Mouse (Mus musculus) forebrain, embryonic 11.5 days (tissue): Measurements from ENCODE around the gene Smim7. TPM values are rescaled to one million over a fixed set of nuclear protein-coding genes. Genes with fewer than 3 reads are reported as not detected.
A peak's percentile ranks its signal among the peaks of the same experiment; 100 is the strongest.

Source experiments
- ATAC-seq: fragments of 200-750 bp; cut with Nextera tagmentation; replicated peaks from 2 replicates; pipeline ENCODE4 v1.8.0; 2017; ENCODE audit warnings: moderate TSS enrichment; ENCODE audit not compliant: low FRiP score
- DNase-seq: peaks from one replicate; pipeline ENCODE4 v3.0.0-alpha.2; 2017; ENCODE audit warnings: low spot score
- H3K27ac ChIP-seq: fragments of 300-500 bp; sonication (generic); 2 replicates; pipeline ENCODE4 v1.5.1; 2014; ENCODE audit warnings: low read depth, low read length
- H3K27me3 ChIP-seq: fragments of 300-500 bp; sonication (generic); 2 replicates; pipeline ENCODE4 v1.6.1; 2014; ENCODE audit warnings: mild to moderate bottlenecking, low read length, mixed read lengths; ENCODE audit not compliant: control insufficient read depth, insufficient read depth
- H3K36me3 ChIP-seq: fragments of 300-500 bp; sonication (generic); 2 replicates; pipeline ENCODE4 v1.6.1; 2014; ENCODE audit warnings: mild to moderate bottlenecking, low read length, moderate library complexity, mixed read lengths; ENCODE audit not compliant: control insufficient read depth, insufficient read depth
- H3K4me1 ChIP-seq: fragments of 300-500 bp; sonication (generic); replicated peaks from 2 replicates; pipeline ENCODE4 v1.6.1; 2014; ENCODE audit warnings: low read length, mixed read lengths; ENCODE audit not compliant: control insufficient read depth, insufficient read depth
- H3K4me2 ChIP-seq: fragments of 300-500 bp; sonication (generic); 2 replicates; pipeline ENCODE4 v1.6.1; 2014; ENCODE audit warnings: low read depth, mild to moderate bottlenecking, low read length, moderate library complexity, mixed read lengths; ENCODE audit not compliant: severe bottlenecking
- H3K4me3 ChIP-seq: fragments of 300-500 bp; sonication (generic); 2 replicates; pipeline ENCODE4 v1.5.1; 2014; ENCODE audit warnings: low read depth, low read length
- H3K9ac ChIP-seq: fragments of 300-500 bp; sonication (generic); 2 replicates; pipeline ENCODE4 v1.6.1; 2014; ENCODE audit warnings: low read length
- H3K9me3 ChIP-seq: fragments of 300-500 bp; sonication (generic); 2 replicates; pipeline ENCODE4 v1.6.1; 2016; ENCODE audit warnings: low read length, mixed read lengths; ENCODE audit not compliant: control insufficient read depth
- WGBS: fragments of 180-500 bp; shearing (Covaris S2); extraction: QIAGEN DNeasy Blood & Tissue Kit; methylation state at CpG from one replicate; pipeline ENCODE4 v1.1.7; 2014; 5-methylcytosine and 5-hydroxymethylcytosine counted together
- polyA plus RNA-seq: library from polyadenylated mRNA; unstranded; fragments of >200 nt; fragmentation: Nextera tagmentation; extraction: Ambion mirVana; gene quantifications from 2 replicates; pipeline ENCODE4 v1.2.1, GENCODE M21; 2014

Gene Smim7
- polyA plus RNA-seq, 1 experiment from 2014 or later, result 117 TPM

DNA sequence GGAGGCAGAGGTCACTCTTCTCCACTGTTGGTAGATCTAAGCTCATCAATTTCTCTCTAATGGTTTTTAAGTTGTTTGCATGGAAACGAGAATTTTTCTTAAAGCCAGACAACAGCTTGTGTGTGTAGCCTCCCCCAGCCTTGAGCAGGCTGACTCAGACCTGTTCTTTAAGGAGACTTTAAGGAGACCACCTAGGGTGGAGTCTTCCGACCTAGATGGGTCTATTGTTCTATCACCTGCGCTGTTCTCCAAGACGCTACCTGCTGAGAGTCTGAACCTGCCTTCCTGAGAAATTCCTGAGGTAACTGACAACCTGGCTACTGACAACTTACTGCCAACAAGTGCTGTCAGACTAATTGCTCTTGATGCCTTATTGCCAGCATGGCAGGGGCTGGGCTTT is 15.1 kb downstream of the Smim7 start:
- no peaks in the 10 kb centered on the region for H3K36me3 ChIP-seq
- ATAC-seq (no peak), DNase-seq (no peak)
- no peaks in the 10 kb centered on the region for H3K27me3 ChIP-seq
- no peak overlapping the region for H3K4me2 ChIP-seq
- WGBS, result 39% methylated on average over 4 of the region's 4 CpGs
- no peak overlapping the region for H3K9ac ChIP-seq
- H3K4me3 ChIP-seq, result no peak overlapping the region
- H3K9me3 ChIP-seq, result no peaks in the 10 kb centered on the region
- no peak overlapping the region for H3K27ac ChIP-seq
- no peaks in the 10 kb centered on the region for H3K4me1 ChIP-seq

DNA sequence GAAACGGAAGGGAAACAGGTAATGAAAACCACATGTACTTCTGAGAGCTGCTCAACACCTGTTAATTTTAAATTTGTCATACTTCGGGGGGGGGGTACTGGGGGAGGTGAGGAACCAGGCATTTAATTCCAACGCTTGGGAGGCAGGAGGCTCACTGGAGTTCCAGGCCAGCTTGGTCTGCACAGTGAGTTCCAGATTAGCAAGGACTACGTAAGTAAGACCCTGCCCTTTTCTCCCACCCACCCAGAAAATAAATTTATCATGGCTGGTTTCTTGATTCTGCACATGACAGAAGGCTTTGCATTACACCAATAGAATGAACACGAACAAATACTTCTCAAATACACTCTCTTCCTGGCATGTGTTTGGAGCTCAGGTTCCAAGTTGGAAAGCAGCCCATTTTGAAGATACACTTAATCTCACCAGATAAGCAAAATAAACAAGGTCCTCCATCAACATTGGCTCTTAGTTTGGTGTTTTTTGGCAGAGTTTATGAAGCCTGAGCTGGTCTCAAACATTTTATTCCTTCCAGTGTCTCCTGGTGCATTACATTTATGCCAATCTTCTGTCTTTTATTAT is 21.5 kb downstream of the Smim7 start:
- Histone ChIP-seq H3K36me3 (peaks cover 2% of the 10 kb centered on the region; the same call in 1 of the 2 replicates), H3K27ac (no peak overlapping the region), H3K4me2 (peak overlapping the region; percentile 76), H3K4me1 (peaks cover 6% of the 10 kb centered on the region; the same call in 1 of the 2 replicates), H3K9ac (peak overlapping the region; percentile 68), H3K4me3 (peak overlapping the region; percentile 94), H3K27me3 (no peaks in the 10 kb centered on the region), H3K9me3 (no peaks in the 10 kb centered on the region)
- 27% methylated on average over 5 of the region's 5 CpGs for WGBS
- ATAC-seq (no peak), DNase-seq (no peak)

DNA sequence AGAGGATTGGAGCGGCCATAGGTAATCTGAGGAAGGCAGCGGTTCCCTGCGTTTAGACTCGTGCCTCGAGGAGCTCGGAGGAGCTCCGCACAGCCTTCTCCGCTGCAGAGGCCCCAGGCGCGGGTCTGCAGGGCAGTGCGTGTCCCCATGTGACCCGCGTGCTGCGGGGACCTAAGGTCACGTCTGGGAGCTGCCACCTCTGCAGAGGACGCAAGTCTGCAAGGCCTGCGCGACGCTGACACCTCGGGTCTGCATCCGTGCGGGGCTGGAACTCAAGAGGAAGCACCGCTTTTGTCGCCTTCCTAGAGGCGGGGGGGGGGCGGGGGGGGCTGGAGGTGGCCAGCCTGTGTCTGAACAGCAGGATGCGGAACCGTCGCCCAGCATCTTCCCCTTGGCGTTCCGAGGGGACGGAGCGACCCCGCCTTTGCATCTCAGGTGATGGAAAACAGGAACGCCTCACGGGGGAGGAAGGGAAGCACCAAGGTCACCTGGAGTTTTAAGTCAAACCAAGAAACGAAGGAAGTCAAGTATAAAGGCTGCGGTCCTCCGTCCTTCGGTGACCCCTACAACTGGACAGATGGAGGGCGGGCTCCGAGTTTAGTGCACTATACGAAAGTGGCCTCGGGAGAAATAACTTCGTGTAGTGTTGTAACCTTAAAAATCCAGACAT is 22.1 kb downstream of the Smim7 start:
- H3K4me1 ChIP-seq, result peaks cover 6% of the 10 kb centered on the region; the same call in 1 of the 2 replicates
- peak overlapping the region; percentile 76 for H3K4me2 ChIP-seq
- DNase-seq, result peak; percentile 79
- ATAC-seq, result peak; percentile 79
- H3K9ac ChIP-seq, result peak overlapping the region; percentile 68
- H3K9me3 ChIP-seq, result no peaks in the 10 kb centered on the region
- H3K27ac ChIP-seq, result peak overlapping the region; percentile 72
- WGBS, result under 1% methylated on average over 45 of the region's 45 CpGs
- H3K4me3 ChIP-seq, result peak overlapping the region; percentile 94
- H3K27me3 ChIP-seq, result no peaks in the 10 kb centered on the region
- H3K36me3 ChIP-seq, result peaks cover 2% of the 10 kb centered on the region; the same call in 1 of the 2 replicates

DNA sequence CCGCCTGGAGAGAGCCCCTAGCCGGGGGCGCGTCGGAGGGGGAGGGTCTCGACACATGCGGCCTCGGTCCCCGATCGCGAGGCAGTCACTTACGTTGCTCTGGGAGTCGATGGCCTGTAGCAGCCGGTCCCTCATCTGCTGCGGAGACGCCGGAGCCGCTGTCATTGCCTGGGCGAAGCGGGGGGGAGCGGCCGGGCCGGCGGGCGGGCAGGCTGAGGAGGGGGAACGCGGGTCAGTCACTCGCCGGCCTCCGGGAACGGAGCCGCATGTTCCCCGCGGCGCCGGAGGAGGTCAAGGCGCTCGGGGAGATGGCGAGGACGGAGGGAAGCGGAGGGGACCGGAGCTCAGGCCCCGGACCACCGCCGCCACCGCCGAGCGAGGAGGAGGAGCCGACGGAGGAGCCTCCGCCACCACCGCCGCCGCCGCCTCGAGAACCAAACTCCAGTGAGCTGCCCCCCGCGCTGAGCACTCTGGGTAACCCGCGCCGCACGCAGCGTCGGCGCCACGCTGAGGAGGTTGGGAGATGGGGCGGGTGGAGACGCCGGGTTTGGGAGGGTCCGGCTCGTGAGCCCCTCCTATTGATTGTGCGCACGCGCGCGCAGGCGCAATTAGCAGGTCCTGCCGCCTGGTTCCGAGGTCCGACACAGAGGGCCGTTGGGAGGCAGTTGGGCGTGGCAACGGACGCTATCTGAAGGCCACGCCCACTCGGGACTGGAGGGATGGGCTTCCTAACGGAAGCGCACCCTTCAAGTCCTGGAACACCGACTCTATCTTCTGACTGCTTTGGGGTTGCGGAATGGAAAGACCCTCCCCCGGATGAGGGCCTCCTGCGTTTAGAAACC is 22.9 kb downstream of the Smim7 start, which contains the start of gene Med26:
Gene Med26 (minus strand): TSS at position 469 of the 842 bp plus-strand sequence.
- peak; percentile 98 for DNase-seq
- Histone ChIP-seq H3K4me1 (peaks cover 6% of the 10 kb centered on the region; the same call in 1 of the 2 replicates), H3K36me3 (peaks cover 2% of the 10 kb centered on the region; the same call in 1 of the 2 replicates), H3K4me3 (peak within 1 kb of the TSS; percentile 94), H3K27ac (peak within 1 kb of the TSS; percentile 72), H3K27me3 (no peaks in the 10 kb centered on the region), H3K9ac (peak within 1 kb of the TSS; percentile 94), H3K9me3 (no peaks in the 10 kb centered on the region), H3K4me2 (peak within 1 kb of the TSS; percentile 76)
- WGBS, result under 1% methylated on average over 88 of the region's 92 CpGs
- peak; percentile 97 for ATAC-seq

DNA sequence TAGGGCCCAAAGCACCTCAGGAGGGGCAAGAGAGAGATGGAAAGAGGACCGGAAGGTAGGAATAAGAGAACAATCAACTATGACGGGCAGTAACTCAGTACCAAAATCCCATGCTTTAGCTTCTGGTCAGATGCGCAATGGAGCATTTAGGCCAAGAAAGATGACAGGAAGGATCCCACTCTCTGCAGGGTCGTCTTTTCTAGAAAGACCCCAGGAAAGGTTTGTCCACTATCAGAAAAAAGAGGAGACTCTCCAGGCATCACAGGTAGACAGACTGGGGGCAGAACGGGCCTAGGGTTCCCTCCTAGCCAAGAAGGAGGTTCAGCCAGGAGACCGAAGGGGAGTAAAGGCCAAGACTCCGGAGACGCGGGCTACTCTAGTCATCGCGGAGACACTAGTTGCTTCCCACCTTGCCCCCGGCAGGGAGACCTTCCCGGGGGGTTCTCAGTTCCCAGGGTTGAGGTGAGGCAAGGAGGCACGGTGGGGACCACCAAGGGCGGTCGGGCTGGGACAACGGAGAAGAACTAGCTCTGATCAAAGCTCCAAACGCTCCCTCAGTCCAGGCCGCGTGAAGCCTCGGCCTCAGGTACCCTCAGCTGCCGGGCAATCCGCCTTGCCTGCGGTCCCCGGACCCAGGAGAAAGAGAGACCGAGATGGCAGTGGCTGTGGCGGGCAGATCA is 23.6 kb downstream of the Smim7 start:
- H3K9me3 ChIP-seq, result no peaks in the 10 kb centered on the region
- peak overlapping the region; percentile 94 for H3K4me3 ChIP-seq
- no peaks in the 10 kb centered on the region for H3K27me3 ChIP-seq
- peak overlapping the region; percentile 94 for H3K9ac ChIP-seq
- ATAC-seq (no peak; the same call in 1 of the 2 replicates), DNase-seq (no peak)
- H3K4me1 ChIP-seq, result peaks cover 6% of the 10 kb centered on the region; the same call in 1 of the 2 replicates
- H3K36me3 ChIP-seq, result peaks cover 2% of the 10 kb centered on the region; the same call in 1 of the 2 replicates
- peak overlapping the region; percentile 66; the same call in 1 of the 2 replicates for H3K27ac ChIP-seq
- H3K4me2 ChIP-seq, result peak overlapping the region; percentile 76
- WGBS, result 2% methylated on average over 26 of the region's 27 CpGs

DNA sequence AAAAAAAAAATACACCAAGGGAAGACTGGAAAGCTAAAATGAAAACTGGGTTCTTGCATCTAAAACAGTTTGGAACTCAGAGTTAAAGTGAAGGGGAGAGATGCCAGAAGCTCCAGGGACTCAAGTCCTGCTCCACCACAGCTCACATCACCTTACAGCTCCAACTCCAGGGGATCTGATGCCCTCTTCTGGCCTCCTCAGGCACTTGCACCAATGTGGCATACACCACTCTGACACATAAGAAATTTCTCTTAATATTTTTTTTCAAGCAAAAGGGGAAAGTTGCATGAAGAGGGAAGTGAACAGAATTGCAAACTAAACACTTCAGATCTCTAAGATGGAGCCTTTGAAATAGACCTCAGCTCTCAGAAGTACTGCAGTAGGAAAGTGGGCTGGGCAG is 31.7 kb downstream of the Smim7 start:
- Histone ChIP-seq H3K36me3 (no peaks in the 10 kb centered on the region), H3K4me3 (no peak overlapping the region), H3K27ac (no peak overlapping the region), H3K4me1 (no peaks in the 10 kb centered on the region), H3K27me3 (no peaks in the 10 kb centered on the region), H3K9me3 (no peaks in the 10 kb centered on the region), H3K4me2 (no peak overlapping the region), H3K9ac (no peak overlapping the region)
- ATAC-seq, result no peak
- no peak for DNase-seq

DNA sequence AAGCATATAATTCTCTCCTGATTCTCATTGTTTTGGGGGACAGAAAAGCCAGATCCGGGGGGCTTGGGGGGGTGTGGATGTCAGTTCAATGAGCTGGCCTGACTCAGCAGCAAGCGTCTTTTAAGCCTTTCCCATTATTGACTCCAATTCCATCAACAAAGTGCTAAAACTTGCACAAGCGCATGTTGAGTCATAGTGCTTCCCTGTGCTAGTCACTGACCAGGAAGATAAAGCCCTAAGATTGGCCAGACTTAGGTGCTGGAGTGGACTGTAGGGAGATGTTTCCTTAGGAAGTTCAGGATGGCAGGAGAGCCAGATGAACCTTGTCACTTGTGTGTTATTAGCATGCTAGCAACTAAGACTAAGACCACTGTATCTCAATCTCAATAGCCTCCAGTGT is 36.0 kb downstream of the Smim7 start:
- H3K27ac ChIP-seq, result no peak overlapping the region
- no peaks in the 10 kb centered on the region for H3K4me1 ChIP-seq
- H3K36me3 ChIP-seq, result no peaks in the 10 kb centered on the region
- no peaks in the 10 kb centered on the region for H3K27me3 ChIP-seq
- no peak for ATAC-seq
- H3K9me3 ChIP-seq, result no peaks in the 10 kb centered on the region
- no peak overlapping the region for H3K4me3 ChIP-seq
- WGBS, result 87% methylated on average over 3 of the region's 3 CpGs
- no peak overlapping the region for H3K4me2 ChIP-seq
- DNase-seq, result no peak
- no peak overlapping the region for H3K9ac ChIP-seq

DNA sequence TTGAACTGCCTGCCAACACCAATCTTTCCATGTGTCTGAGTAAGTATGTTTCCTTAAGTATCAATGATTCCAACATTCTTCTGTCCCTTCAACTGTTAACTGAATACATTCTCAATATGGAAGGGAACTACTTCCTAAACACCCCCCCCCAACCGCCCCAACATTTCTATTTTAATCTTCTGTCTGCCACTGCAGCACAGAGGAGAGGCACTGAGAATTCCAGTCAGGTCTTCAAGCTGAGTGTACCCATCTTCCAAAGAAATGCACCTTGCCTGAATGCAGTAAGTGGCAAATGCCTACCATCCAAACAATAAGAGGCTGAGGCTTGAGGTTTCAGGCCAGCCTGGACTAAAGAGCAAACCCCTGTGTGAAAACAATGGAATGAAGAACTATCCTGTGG is 38.8 kb downstream of the Smim7 start:
- Histone ChIP-seq H3K27me3 (no peaks in the 10 kb centered on the region), H3K4me3 (no peak overlapping the region), H3K4me1 (no peaks in the 10 kb centered on the region), H3K9ac (no peak overlapping the region), H3K27ac (no peak overlapping the region), H3K36me3 (no peaks in the 10 kb centered on the region), H3K4me2 (no peak overlapping the region), H3K9me3 (no peaks in the 10 kb centered on the region)
- DNase-seq (no peak), ATAC-seq (no peak)
- 97% methylated on average over 1 of the region's 1 CpGs for WGBS
